Mouse (Mus musculus): Measurements from ENCODE around the gene Poldip3. TPM values are rescaled to one million over a fixed set of nuclear protein-coding genes. Genes with fewer than 3 reads are reported as not detected.

The Poldip3 gene
- total and polyA plus RNA-seq, 2 experiments from 2014 or later, result 100 to 103 TPM

DNA sequence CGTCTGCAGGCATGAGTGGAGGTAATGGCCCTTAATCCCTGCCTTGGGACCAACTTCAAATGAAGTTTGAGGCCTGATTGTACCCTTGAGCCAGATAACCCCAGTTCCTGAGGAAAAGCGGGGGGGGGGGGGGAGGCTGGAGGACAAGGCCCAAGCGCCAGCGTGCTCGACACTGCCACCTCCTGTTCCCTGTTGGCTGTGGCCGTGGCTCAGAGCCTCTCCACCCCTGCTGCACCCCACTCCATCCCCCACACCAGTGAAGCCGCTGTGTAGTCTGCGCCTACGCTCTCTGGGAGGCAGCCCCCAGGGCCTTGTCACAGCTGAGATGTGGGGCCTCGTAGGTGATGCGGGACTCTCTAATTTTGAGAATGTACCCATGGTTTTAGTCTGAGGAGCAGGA, 36.3 kb downstream of the Poldip3 start:
- DNase-seq, result peak; percentile 66
- H3K27me3 ChIP-seq (ENCODE audit: insufficient read depth, low read length), result no peaks in the 10 kb centered on the region
- H3K4me3 ChIP-seq (ENCODE audit: low read depth, low read length), result no peak overlapping the region
- no peak overlapping the region for H3K4me2 ChIP-seq (ENCODE audit: low read depth)
- no peaks in the 10 kb centered on the region for H3K4me1 ChIP-seq (ENCODE audit: insufficient read depth)
- peak; percentile 80 for TF ChIP-seq CTCF (IDR thresholded peaks at IDR 0.05; ENCODE audit: low read depth)
- no peak overlapping the region for H3K9ac ChIP-seq
- ATAC-seq, result peak; percentile 81
- no peaks in the 10 kb centered on the region for H3K9me3 ChIP-seq (ENCODE audit: low read length)
- peaks cover 30% of the 10 kb centered on the region for H3K36me3 ChIP-seq (ENCODE audit: insufficient read depth)
- H3K27ac ChIP-seq (ENCODE audit: low read depth, low read length), result no peak overlapping the region
- 7% methylated on average over 11 of the region's 11 CpGs for WGBS

DNA sequence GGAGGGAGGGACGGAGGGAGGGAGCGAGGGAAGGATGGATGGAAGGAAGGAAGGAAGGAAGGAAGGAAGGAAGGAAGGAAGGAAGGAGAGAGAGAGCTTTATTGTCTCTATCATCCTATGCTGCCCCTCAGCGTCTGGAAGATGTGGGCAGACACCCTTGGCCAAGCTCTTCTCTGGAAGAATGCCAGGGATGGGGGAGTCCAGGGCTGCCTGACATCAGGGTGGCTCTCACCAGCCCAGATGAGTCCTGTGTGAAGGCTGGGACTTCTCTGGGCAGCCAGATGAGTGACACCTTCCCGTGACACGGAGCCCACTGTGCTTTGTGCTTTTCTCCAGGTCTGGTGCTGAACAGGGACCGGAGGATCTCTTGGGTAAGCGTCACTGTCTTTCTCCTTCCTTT, 37.3 kb downstream of the Poldip3 start:
- no peaks in the 10 kb centered on the region for H3K27me3 ChIP-seq (ENCODE audit: insufficient read depth, low read length)
- WGBS, result 86% methylated on average over 7 of the region's 7 CpGs
- DNase-seq (no peak), ATAC-seq (no peak)
- TF ChIP-seq CTCF (IDR thresholded peaks at IDR 0.05; ENCODE audit: low read depth), result no peak
- H3K4me2 ChIP-seq (ENCODE audit: low read depth), result no peak overlapping the region
- H3K4me3 ChIP-seq (ENCODE audit: low read depth, low read length), result no peak overlapping the region
- H3K36me3 ChIP-seq (ENCODE audit: insufficient read depth), result peaks cover 20% of the 10 kb centered on the region
- no peak overlapping the region for H3K9ac ChIP-seq
- no peaks in the 10 kb centered on the region for H3K9me3 ChIP-seq (ENCODE audit: low read length)
- H3K4me1 ChIP-seq (ENCODE audit: insufficient read depth), result no peaks in the 10 kb centered on the region
- H3K27ac ChIP-seq (ENCODE audit: low read depth, low read length), result no peak overlapping the region

DNA sequence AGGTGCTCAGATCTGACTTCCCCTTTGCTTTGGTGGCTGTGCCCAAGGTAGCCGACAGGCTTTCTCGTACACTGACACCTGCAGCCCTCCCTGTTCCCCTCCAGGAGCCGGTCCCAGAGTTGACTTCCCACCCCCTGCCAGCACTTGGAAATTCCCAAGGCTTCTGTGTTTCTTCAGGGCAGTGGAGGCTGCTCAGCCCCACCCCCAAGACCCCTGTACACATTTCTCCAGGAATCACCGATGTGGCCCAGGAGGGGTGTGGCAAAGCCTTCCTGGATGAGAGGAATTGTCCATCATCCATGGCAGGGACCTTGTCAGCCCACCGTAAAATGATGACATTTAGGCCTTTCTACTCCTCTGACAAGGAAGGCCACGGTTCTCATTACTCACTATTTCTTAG, 37.9 kb downstream of the Poldip3 start:
- WGBS, result 50% methylated on average over 6 of the region's 6 CpGs
- H3K4me2 ChIP-seq (ENCODE audit: low read depth), result no peak overlapping the region
- H3K4me3 ChIP-seq (ENCODE audit: low read depth, low read length), result no peak overlapping the region
- H3K4me1 ChIP-seq (ENCODE audit: insufficient read depth), result no peaks in the 10 kb centered on the region
- no peak for TF ChIP-seq CTCF (IDR thresholded peaks at IDR 0.05; ENCODE audit: low read depth)
- no peak overlapping the region for H3K9ac ChIP-seq
- DNase-seq (no peak), ATAC-seq (no peak)
- H3K36me3 ChIP-seq (ENCODE audit: insufficient read depth), result peaks cover 15% of the 10 kb centered on the region
- no peaks in the 10 kb centered on the region for H3K27me3 ChIP-seq (ENCODE audit: insufficient read depth, low read length)
- no peaks in the 10 kb centered on the region for H3K9me3 ChIP-seq (ENCODE audit: low read length)
- no peak overlapping the region for H3K27ac ChIP-seq (ENCODE audit: low read depth, low read length)

DNA sequence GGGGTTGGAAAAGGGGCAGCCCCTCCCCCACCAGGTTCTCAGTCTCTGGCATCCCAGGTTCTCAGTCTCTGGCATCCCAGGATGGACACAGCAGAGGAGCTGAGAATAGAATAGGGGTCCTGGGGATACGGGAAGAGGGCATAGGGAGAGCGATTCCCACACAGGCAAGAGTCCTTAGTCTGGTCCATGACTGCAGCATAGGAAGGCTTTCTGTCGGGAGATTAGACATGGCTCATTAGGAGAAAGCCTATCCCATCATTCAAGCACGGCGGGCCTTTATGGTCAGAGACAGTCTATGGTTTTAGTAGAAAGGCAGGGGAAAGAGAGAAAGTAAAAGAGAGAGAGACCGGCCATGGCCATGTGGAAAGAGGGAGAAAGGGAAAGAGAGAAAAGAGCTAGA, 41.4 kb downstream of the Poldip3 start:
- ATAC-seq, result no peak
- no peak for TF ChIP-seq CTCF (IDR thresholded peaks at IDR 0.05; ENCODE audit: low read depth)
- WGBS, result 42% methylated on average over 6 of the region's 6 CpGs

DNA sequence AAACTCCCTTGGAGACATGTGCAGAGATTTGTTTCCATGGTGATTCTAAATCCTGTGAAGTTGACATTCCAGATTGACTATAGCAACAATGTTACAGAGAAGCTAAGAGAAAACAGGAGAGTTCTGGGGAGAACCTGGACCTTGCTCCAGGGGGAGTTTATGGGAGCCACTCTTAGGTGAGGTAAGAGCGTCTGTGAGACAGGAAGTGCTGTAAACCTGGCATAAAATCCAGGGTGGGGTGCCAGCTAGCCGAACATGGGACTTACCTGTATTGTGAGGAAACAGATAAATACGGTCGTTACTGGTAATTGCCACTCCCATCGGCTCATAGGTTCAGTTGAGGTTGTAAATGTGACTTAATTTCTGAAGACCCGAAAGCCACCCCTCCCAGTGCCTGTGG, 42.8 kb downstream of the Poldip3 start:
- no peak overlapping the region for H3K27ac ChIP-seq (ENCODE audit: low read depth, low read length)
- DNase-seq (no peak), ATAC-seq (no peak)
- H3K36me3 ChIP-seq (ENCODE audit: insufficient read depth), result no peaks in the 10 kb centered on the region
- no peaks in the 10 kb centered on the region for H3K27me3 ChIP-seq (ENCODE audit: insufficient read depth, low read length)
- H3K4me2 ChIP-seq (ENCODE audit: low read depth), result no peak overlapping the region
- no peaks in the 10 kb centered on the region for H3K4me1 ChIP-seq (ENCODE audit: insufficient read depth)
- H3K9me3 ChIP-seq (ENCODE audit: low read length), result no peaks in the 10 kb centered on the region
- H3K4me3 ChIP-seq (ENCODE audit: low read depth, low read length), result no peak overlapping the region
- no peak overlapping the region for H3K9ac ChIP-seq
- WGBS, result 76% methylated on average over 6 of the region's 6 CpGs
- no peak for TF ChIP-seq CTCF (IDR thresholded peaks at IDR 0.05; ENCODE audit: low read depth)

More for the DNA sequence above, 41.4 kb downstream of the Poldip3 start:
- Histone ChIP-seq H3K27ac (ENCODE audit: low read depth, low read length) (no peak overlapping the region), H3K4me2 (ENCODE audit: low read depth) (no peak overlapping the region), H3K4me1 (ENCODE audit: insufficient read depth) (no peaks in the 10 kb centered on the region), H3K9ac (no peak overlapping the region), H3K36me3 (ENCODE audit: insufficient read depth) (no peaks in the 10 kb centered on the region), H3K9me3 (ENCODE audit: low read length) (no peaks in the 10 kb centered on the region), H3K27me3 (ENCODE audit: insufficient read depth, low read length) (no peaks in the 10 kb centered on the region), H3K4me3 (ENCODE audit: low read depth, low read length) (no peak overlapping the region)
- DNase-seq, result no peak

DNA sequence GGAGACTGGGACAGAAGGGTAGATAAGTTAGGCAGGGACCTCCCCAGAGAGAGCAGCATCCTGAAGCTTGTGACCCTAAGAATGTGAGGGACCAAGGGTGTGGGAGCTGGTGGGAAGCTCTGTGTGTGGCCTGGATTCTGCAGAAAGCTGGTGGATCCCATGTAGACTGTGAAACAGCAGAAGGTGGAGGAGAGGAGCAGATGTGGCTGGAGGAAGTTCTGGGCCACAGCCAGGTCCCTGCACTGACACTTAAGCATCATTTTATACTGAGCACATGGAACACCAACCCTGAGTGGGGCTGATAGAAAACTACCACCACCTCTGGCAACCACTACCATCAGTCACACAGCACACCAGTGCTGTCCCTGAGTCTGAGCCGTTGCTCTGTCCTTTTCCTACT, 46.1 kb downstream of the Poldip3 start:
- Histone ChIP-seq H3K9me3 (ENCODE audit: low read length) (no peaks in the 10 kb centered on the region), H3K9ac (no peak overlapping the region), H3K4me2 (ENCODE audit: low read depth) (no peak overlapping the region), H3K4me1 (ENCODE audit: insufficient read depth) (0 out of 2 replicates have a peak, but pooled peaks cover 5% of the 10 kb centered on the region), H3K36me3 (ENCODE audit: insufficient read depth) (no peaks in the 10 kb centered on the region), H3K4me3 (ENCODE audit: low read depth, low read length) (no peak overlapping the region), H3K27ac (ENCODE audit: low read depth, low read length) (no peak overlapping the region), H3K27me3 (ENCODE audit: insufficient read depth, low read length) (no peaks in the 10 kb centered on the region)
- DNase-seq, result no peak
- no peak for TF ChIP-seq CTCF (IDR thresholded peaks at IDR 0.05; ENCODE audit: low read depth)
- 30% methylated on average over 1 of the region's 1 CpGs for WGBS
- ATAC-seq, result no peak

DNA sequence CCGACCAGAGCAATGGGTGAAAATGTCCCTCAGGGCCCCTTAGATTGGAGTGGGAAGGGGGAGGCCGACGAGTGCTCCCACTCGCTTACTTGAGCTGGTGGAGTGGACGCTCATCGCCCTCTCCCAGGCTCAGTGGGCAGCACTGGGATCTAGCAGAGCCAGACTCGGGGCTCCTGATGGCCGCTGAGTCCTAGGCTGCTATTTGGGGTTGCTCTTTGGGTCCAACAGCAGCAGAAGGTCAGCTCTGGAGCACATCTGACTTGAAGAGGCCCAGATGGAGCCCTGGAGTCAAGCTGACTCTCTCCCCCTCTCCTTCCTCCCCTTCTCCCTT, 48.9 kb downstream of the Poldip3 start:
- H3K4me3 ChIP-seq (ENCODE audit: low read depth, low read length), result peak overlapping the region; percentile 22
- H3K27me3 ChIP-seq (ENCODE audit: insufficient read depth, low read length), result no peaks in the 10 kb centered on the region
- peak overlapping the region; percentile 23 for H3K9ac ChIP-seq
- no peaks in the 10 kb centered on the region for H3K36me3 ChIP-seq (ENCODE audit: insufficient read depth)
- no peaks in the 10 kb centered on the region for H3K9me3 ChIP-seq (ENCODE audit: low read length)
- H3K27ac ChIP-seq (ENCODE audit: low read depth, low read length), result no peak overlapping the region
- no peak for TF ChIP-seq CTCF (IDR thresholded peaks at IDR 0.05; ENCODE audit: low read depth)
- ATAC-seq (no peak), DNase-seq (no peak)
- 2% methylated on average over 8 of the region's 8 CpGs for WGBS
- H3K4me2 ChIP-seq (ENCODE audit: low read depth), result peak overlapping the region; percentile 51
- H3K4me1 ChIP-seq (ENCODE audit: insufficient read depth), result 0 out of 2 replicates have a peak, but pooled peaks cover 5% of the 10 kb centered on the region

All from forebrain, postnatal 0 days (tissue).